Mouse (Mus musculus) adrenal gland, postnatal 4 days (tissue): Measurements from ENCODE around the gene Shank2. TPM values are rescaled to one million over a fixed set of nuclear protein-coding genes. Genes with fewer than 3 reads are reported as not detected.

Source experiments
- DNase-seq, 2 experiments: peaks; one replicate each; pipeline ENCODE4 v3.0.0; 2021 to 2022; ENCODE audit warnings: low spot score in 2 of 2, mixed read lengths in 2 of 2
- long read RNA-seq, 2 experiments: library from polyadenylated mRNA; stranded (forward); transcript quantifications; one replicate each; pipeline ENCODE4 v2.0.0; 2021
- total RNA-seq, 2 experiments: library from RNA; stranded (reverse); gene quantifications; 2 replicates each; pipeline ENCODE4 v1.2.3; 2021

The Shank2 gene
- 10 to 100 TPM; 11.1 to 17.7 TPM for total RNA-seq
- long read RNA-seq, experiment 1: 0 reads
- long read RNA-seq, experiment 2, partial matches to known transcripts: 0 of 11 reads
- long read RNA-seq, experiment 2, other reads (novel, unspliced or antisense): 10 of 11 reads

DNA sequence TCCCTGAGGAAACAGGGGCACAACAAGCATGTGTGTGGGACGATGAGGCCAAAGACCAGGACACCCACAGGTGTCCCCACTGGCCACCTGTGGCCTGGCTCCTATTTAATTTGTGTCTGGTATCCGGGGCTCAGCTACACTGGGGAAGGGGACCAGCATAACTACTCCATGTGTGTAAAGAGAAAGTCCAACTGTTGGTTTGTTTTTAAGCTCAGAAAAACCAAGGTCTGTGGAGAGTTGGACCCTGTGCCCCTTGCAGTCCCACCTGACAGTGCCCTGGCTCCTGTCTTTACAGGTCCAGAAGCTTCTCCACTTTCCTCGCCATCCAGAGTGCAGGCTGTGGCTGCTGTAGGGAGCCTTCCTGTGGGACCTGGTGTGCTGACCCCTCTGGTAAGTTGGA lies at the start of gene Shank2:
Shank2 (plus strand) TSS at position 301 of the 400 bp plus-strand sequence.
- DNase-seq: no peak

DNA sequence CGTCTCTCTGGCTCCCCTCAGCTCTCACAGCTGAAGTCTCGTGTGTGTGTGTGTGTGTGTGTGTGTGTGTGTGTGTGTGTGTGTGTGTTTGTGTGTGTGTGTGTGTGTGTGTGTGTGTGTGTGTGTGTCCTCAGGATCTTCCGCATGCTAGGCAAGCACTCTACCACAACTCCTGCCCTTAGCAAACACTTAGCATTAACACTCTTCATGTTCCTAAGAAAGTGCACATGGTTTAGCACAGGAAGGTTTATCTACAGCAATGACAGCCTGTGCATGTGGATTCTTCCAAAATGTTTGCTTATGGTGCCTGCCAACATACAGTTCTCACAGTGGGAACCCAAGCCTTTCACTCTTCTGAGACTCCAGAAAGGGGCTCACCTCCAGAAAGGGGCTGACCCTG lies 49.6 kb upstream of the Shank2 start:
- DNase-seq: no peak

DNA sequence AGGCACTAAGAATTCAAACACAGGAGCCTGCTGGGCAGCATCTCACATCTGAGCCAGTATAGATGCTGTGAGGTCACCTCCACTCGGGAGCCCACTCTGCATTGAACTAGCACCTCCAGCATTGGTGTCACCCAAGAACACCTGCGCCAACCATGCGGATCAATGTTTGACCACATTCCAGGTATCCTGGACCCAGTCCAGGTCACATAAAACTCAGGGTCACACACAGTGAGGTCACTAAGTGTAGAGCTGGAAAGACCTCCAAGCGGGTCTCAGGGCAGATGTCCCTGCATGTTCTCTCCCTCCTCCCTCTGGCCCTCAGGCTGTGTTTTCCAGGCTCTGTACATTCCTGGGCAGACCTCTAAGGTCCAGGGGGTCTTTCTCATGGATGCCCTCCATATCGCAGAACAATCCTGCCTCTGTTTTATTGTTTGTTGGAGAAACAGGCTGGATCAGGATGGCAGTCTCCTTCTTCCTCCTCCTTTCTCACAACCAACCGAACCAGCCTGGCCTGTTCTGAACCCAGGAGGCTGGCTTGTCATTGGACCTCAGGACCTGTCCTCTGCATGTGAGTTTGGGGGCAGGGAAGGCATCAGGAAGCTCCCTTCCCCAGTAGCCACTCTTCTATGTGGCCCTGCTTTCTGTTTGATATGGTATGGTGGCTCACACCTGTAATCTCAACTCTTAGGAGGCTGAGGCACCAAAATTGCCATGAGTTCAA lies 45.0 kb upstream of the Shank2 start:
- DNase-seq: no peak

DNA sequence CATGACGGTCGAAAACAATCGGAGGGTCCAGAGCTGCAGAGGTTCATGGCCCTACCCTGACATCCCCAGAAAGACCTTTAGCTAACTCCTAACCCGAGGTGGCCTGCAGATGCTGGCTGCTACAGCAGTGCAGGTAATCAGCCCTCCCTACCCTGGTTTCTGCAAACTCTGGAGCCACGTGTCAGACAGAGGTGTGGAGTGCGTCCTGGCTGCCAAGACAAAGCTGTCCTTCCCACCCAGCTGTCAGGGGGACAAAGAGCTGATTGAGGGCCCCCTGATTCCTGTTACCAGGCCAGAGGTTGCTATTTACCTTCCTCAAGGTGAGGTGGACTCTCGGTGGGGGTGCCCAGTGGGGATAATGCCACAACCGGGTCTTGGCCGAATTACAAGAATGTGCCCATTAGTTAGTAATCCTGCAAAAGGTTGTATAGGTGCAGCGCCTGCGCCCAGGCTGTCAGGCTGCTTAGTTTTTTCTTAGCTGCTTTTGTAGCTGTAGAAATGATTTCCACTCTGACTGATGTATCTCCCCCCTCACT lies 43.6 kb upstream of the Shank2 start:
- no peak for DNase-seq

DNA sequence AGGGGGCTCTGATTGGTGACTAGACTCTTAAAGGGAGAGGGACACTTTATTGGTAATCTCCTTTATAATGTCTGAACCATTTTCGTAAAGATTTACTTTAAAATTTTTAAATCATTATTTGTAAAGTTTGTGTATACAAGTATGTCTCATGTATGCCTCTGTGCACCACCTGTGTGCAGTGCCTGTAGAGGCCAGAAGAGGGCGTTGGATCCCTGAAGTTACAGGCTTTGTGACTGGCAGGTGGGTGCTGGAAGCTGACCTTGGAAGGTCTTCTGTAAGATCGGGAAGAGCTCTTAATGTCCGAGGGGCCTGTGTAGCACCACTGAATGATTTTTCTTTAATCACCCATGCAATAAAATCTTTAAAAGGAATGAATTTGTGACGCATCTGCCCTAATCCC lies 37.9 kb upstream of the Shank2 start:
- DNase-seq: no peak

DNA sequence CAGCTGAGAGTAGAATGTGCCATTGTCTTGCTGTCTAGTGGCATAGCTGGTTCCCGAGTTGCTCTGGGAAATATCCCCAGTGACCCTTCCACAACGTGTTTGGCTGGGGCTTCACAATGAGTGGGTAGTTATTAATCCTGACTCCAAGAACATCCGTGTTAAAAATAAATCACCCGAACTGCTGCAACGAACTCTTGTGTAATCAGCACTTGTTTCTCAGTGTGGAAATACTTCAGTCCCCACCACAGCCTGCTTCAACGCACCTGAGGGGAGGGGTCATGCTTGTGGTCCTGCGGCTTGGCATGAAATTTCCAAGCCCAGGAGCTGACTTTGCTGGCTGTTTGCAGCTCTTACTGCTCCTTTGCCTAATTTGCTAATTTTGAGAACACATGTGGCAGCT lies 35.1 kb upstream of the Shank2 start:
- DNase-seq: no peak

DNA sequence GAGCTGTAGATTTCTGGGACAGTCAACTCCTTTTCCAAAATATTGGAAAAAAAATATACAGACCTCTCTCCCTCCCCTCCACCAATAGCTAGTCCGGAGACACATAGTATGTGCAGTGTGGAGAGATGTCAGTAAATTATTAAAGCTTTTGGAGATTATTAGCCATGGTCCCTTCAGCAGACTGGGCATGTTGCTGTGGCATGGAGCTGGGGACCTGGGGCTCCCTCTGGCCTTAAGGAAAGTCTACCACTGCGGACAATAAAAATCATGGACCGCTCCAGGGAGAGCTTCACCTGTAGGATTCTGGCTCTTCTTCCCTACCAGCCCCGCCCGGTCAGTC lies 24.3 kb upstream of the Shank2 start:
- DNase-seq: no peak

DNA sequence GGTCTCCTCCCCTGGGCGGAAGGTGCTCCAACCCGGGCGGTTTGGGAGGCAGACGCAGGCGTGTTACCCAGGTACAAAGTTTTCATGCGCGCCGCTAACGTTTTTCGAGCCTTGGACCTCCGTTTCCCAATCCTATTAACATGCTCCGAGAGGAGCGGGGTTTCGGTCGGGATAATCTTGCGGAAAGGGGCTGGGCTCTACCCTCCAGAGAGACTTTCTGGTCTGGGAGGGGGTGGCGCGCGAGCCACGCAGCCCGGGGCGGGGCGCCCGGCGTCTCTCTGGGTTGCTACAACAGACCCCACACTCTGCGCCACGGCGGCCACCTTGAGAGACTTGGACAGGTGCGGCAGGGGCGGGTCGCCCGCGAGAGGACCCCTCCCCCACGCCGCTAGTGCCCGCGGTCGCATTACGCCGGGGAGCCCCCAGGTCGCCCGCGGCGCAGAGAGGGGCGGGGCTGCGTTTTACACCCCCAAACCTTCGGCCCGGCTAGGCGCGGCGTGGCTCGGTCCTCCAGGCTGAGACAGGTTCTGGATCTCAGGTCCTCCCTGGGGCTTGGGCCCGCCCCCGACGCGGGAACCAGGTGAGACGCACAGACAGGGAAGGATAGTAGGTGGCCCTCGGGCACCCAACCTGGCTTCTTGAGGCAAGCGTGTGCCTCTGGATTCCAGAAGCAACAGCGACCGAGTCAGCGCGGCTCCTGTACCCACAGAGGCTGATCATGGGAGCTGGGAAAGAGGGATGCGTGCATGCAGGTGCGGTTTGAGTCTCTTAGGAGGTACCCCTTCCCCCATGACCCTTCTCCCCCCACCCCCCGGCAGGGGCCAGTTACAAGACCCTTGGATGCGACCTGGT lies 23.7 kb upstream of the Shank2 start:
- DNase-seq: no peak

DNA sequence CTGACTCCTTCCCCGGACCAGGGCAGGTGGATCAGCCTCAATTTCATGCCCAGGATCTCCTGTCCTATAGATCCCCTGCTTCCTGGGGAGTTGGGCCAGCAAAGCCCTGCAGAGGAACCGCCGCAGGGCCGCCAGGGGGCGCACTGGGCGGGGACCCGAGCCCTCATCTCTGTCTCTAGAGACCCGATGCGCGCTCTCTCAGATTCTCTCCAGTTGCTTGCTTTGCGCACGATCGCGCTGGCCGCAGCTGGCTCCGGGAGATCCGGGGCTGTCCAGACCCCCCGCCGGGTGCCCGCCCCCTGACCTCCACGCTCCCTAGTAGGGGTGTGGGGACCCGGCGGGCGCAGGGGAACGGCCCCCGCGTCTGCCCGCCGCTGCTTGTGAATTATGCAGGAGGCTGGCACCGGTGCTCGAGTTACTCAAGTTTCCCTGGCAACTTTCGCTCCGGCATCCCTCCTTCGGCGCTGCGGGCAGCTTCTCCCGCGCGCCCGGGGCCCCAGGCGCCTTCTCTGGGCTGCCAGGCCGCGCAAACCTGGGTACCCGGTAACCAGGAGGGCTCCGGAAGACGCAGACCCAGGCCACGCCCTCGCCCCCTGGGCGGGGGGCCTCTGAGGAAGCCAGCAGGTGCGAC lies 22.9 kb upstream of the Shank2 start:
- peak; percentile 31 to 52 for DNase-seq

DNA sequence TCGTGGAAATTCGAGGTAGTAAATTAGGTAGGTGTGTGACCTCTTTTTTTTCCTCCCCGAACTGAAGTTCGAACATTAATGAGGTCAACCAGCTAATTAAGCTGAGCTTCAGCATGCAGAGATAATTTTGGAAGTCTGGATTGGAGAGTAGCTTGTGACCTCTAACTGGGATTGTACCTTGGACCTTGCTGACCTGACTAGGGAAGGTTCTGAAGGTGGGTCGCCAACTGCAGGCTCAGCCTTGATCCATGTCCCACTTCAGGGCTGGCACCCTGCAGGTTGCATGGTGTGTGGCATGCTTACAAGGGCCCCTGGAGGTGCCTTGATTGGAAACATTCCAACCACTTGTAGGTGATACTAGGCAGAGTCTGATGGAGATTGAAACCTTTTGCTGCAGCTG lies 21.7 kb upstream of the Shank2 start:
- no peak for DNase-seq

DNA sequence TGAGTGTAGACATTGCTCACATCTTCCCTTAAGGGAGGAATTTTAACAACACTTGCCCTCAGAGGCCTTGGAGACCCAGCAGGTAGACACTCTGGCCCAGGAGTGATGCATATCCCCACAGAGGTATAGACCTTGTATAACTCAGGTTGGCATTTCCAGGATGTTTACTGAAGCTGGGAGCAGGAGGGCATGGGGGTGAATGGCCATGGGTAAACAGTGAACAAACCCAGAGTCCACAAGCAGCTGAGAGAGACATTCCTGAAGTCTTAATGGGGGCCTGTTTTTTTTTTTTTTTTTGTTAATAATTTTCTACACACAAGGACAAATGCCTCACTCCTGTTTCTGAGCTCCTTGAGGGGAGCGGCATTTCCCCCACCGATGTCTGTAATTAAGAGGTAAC lies 15.4 kb upstream of the Shank2 start:
- DNase-seq: no peak

DNA sequence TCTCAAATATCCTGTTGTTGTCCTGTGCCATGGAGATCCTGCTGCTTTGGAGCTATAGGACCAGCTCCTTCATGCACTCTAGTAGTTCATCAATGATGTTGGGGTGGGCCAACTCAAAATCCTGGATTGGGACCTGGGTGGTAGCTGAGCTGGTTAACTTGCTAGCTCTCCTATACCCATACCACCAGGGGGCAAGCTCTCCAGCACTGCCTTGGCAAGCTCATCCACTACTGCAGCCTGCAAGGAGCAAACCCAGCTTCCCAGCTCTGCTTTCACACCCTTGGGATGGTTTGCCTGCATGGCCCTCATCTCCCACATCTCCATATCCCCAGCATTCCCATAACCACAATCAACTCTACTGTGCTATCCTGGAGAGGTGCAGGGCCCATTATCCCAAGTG lies 10.6 kb upstream of the Shank2 start:
- DNase-seq: no peak

DNA sequence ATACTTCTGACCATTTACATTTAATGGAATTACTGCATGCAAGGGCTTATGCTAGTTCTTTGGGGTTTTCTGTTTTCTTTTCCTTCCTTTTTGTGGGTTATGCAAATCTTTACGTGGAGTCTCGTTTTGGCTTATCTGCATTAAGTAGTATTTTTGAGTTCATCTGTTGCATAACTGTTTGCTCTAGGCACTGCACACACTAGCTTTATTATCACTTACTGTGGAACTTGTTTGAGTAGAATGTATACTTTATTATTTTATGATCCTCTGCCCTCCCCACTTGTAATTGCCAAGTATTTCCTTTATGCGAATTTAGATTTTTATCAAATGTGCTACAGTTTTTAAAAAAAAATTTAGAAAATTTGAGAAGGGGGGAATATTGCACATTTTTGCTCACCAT lies 2.7 kb upstream of the Shank2 start:
- no peak for DNase-seq

DNA sequence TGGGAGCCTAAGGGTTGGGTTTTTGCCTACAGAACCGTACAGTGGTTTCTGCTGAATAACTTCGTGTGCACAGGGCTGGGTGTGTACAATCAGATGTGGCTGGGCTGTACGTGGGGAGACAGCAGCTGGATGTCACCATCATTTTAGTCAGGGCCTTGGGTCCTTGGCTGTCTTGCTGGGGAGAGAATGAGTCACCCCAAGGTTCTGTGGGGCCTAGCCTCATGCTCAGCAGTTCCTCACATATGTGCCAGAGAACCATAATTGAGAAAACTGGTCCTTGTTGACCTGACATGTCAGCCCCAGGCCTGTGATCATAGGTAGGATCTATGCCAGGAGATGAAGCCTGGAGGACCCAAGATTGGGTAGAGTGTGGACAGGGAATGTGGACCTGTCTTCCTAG lies 1.7 kb downstream of the Shank2 start:
- DNase-seq: no peak

DNA sequence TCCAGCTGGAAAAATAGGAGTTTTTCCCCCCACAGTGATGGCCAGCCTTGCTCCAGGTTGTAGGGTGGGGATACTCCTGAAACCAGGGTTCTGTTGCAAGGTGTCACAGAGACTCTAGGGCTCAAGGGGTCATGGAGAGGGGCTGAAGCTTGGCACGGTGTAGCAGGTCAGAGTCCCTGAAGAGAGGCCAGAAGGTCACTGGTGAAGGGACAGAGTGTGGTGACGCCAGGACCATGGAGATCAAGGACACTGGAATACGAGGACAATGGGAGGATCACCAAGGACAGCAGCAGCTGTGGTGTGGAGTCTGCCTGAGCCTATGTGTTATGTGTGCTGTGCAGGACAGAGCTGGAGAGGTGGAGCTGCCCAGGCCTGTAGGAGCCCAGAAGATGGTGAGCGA lies 6.4 kb downstream of the Shank2 start:
- DNase-seq: no peak

DNA sequence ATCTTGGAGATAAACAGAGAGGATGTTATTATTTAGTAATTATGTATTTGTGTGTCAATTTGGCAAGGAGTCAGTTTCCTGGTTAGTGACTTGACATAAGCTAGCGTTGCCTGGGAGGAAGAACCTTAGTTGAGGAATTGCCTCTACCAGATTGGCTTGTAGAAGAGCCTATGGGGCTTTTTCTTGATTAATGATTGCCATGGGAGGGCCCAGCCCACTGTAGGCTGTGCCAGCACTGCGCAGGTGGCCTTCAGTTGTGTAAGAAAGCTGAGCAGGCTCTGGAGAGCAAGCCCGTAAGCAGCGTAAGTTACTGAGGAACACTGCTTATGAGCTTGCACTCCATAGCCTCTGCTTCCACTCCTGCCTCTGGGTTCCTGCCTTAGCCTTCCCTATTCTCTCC lies 7.3 kb downstream of the Shank2 start:
- no peak for DNase-seq

DNA sequence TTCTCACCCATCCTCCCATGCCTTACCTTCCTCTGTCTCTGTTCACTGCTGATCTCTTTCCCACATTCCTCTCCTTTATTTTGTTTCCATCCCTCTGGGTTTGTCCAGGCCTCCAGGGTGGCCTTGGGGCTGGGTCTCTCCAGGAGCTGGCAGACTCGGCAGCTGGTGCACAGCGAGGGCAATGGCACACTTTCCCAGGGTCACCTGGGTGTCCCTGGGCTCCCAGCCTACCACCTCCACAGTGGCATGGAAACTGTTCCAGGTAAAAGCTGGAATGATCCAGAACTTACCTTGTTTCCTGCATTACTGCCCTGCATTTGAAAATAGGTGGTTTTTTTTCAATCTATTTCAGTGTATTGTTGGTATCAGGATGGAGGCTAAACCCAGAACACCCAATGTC lies 12.8 kb downstream of the Shank2 start:
- no peak for DNase-seq

DNA sequence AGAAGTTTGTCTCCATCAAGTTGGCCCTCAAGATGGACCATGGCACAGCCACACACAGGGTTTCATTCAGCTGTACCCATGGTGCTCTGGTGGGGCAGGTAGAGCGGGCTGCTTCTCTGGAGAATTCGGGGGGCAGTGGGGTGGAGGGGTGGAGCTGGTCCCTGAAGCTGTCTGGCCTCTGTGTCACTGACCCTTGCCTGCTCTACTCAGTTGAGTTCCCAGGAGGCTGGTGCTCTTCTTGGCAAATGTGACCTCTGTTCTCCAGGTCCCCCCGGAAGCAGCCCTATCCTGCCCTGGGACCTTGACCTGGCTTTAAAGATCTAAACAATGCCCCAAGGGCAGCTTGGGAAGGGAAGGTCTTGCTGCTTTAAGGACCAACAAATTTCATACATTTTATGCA lies 20.1 kb downstream of the Shank2 start:
- no peak for DNase-seq

DNA sequence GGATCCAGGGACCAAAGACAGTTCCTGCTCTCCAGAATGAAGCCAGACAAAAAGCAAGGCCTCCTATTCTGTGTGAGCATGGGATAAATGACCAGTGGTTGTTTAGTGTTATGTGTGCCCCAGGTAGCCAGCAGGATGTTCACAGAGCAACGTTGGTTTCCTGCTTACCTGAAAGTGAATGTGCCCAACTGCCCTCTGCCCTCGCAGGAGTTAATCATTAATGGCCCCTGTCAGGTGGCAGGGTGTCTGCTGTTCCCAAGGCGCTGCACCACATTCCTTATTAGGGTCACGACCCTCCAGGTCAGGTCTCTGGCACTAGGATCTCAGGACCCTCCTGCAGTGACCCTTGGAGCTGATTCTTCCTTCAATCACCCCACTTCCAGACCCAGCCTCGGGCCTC lies 21.0 kb downstream of the Shank2 start:
- DNase-seq: no peak

DNA sequence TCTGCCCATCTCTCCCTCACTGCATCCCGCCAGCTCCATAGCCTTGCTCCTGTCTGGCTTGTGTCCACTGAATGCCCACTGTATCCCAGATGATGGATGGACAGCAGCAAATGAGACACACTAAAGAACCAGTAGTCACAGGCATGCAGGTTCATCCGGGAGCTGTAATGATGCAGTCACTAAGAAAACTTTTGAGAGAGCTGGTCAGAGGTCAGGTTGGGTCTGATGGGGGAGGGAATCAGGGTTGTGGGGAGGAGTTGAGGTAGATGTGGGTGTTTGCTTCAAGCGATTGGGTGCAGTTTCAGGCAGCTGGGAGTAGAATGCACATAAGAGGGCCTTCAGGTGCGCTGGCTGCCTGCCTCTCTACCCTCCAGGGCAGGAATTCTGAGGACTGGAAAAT lies 21.8 kb downstream of the Shank2 start:
- DNase-seq: no peak

DNA sequence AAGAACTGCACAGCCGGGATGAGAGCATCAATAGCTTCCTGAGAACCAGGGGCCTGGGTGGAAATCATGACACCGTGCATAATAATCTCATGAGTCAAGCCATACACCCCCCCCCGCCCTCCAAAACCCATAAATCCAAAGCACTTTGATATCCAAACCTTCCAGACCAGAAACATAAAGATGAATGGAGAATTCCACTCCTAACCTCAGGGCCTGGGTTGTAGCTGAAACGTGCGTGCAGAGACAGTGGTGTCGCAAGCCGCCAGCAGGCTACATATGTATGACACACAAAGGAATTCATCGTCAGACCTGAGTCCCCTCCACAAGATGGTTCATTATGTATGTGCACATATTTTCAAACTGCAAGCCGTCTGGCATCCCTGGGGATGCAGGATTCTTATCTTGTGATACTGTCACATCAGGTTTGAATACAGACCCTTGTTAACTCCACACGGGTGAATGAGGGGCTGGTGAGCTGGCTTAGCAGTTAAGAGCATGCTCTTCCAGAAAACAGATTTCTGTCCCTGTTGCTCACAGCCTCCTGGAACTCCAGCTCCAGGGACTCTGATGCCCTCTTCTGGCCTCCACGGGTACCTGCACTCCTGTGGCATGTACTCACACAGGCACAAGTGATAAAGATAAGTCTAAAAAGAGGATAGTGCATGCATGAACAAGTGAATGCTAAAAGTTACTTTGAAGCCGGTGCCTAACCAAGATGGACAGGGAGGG lies 24.5 kb downstream of the Shank2 start:
- no peak for DNase-seq
